Mouse (Mus musculus) ES-Bruce4 (cell line): ENCODE results near the gene Klhdc9. TPM values are rescaled to one million over a fixed set of nuclear protein-coding genes. Genes with fewer than 3 reads are reported as not detected.
"Not testable (repeated sequence)": the region's sequence is repeated elsewhere in the genome, so short reads cannot be mapped to it uniquely, and the experiment has no call there.

Experiments used
- H3K27ac ChIP-seq: 2 replicates; pipeline ENCODE4 v1.5.1; 2012; ENCODE audit warnings: low read length, inconsistent platforms; ENCODE audit not compliant: insufficient read depth
- H3K27me3 ChIP-seq: 2 replicates; pipeline ENCODE4 v1.6.1; 2012; ENCODE audit warnings: mild to moderate bottlenecking, low read length, inconsistent platforms; ENCODE audit not compliant: control insufficient read depth, poor library complexity, insufficient read depth, severe bottlenecking
- H3K36me3 ChIP-seq: 2 replicates; pipeline ENCODE4 v1.6.1; 2012; ENCODE audit warnings: inconsistent platforms, mild to moderate bottlenecking, low read length, moderate library complexity; ENCODE audit not compliant: control insufficient read depth, poor library complexity, insufficient read depth, severe bottlenecking
- H3K4me1 ChIP-seq: one replicate; pipeline ENCODE4 v1.8.1; 2011; ENCODE audit warnings: low read length; ENCODE audit not compliant: control insufficient read depth, insufficient read depth
- H3K4me3 ChIP-seq: 2 replicates; pipeline ENCODE4 v1.5.1; 2011; ENCODE audit warnings: low read depth, mild to moderate bottlenecking, low read length
- H3K9ac ChIP-seq: 2 replicates; pipeline ENCODE4 v1.6.1; 2012; ENCODE audit warnings: low read depth, mild to moderate bottlenecking, inconsistent platforms; ENCODE audit not compliant: poor library complexity, severe bottlenecking
- H3K9me3 ChIP-seq: replicated peaks from 2 replicates; pipeline ENCODE4 v1.6.1; 2012; ENCODE audit warnings: mild to moderate bottlenecking, low read length, inconsistent platforms; ENCODE audit not compliant: control insufficient read depth, poor library complexity, insufficient read depth, severe bottlenecking
- CTCF ChIP-seq: IDR thresholded peaks from one replicate; pipeline ENCODE4 v1.8.1; 2011; ENCODE audit warnings: low read depth, low read length
- EP300 ChIP-seq: IDR thresholded peaks from 2 replicates; pipeline ENCODE4 v1.6.1; 2011; ENCODE audit warnings: low read depth, low read length; ENCODE audit not compliant: insufficient read depth
- POLR2A ChIP-seq: IDR thresholded peaks from one replicate; pipeline ENCODE4 v1.8.1; 2011; ENCODE audit warnings: low read length; ENCODE audit not compliant: insufficient read depth
- polyA plus RNA-seq: library from polyadenylated mRNA; stranded (reverse); fragments of >200 nt; gene quantifications from 2 replicates; pipeline ENCODE4 v1.2.4, GENCODE M21; 2011; ENCODE audit warnings: low read depth; ENCODE audit not compliant: missing spikeins, insufficient read depth, insufficient read length

The Klhdc9 gene
- polyA plus RNA-seq, 1 experiment: 0.52 TPM

GRCm38 (mm10) chr1:171342262-171343207, 18.1 kb downstream of the Klhdc9 start:
- H3K9ac ChIP-seq: no peak overlapping the region
- H3K9me3 ChIP-seq: no peaks in the 10 kb centered on the region
- H3K4me3 ChIP-seq: no peak overlapping the region
- no peak for TF ChIP-seq CTCF
- TF ChIP-seq EP300: no peak
- TF ChIP-seq POLR2A: no peak
- H3K36me3 ChIP-seq: peaks cover 31% of the 10 kb centered on the region
- H3K4me1 ChIP-seq: no peaks in the 10 kb centered on the region
- H3K27ac ChIP-seq: no peak overlapping the region
- no peaks in the 10 kb centered on the region for H3K27me3 ChIP-seq

- no peaks in the 10 kb centered on the region for H3K9me3 ChIP-seq
- H3K9ac ChIP-seq: peak overlapping the region; percentile 69
- H3K4me3 ChIP-seq: peak overlapping the region; percentile 76
- peaks cover 3% of the 10 kb centered on the region for H3K4me1 ChIP-seq
- H3K27me3 ChIP-seq: no peaks in the 10 kb centered on the region
- peak overlapping the region; percentile 92 for H3K27ac ChIP-seq
- H3K36me3 ChIP-seq: no peaks in the 10 kb centered on the region
- TF ChIP-seq POLR2A (no peak), EP300 (no peak)
Observed at GRCm38 (mm10) chr1:171330216-171330560, 30.4 kb downstream of the Klhdc9 start.

GRCm38 (mm10) chr1:171329433-171330215, 31.0 kb downstream of the Klhdc9 start:
- no peaks in the 10 kb centered on the region for H3K36me3 ChIP-seq

DNA sequence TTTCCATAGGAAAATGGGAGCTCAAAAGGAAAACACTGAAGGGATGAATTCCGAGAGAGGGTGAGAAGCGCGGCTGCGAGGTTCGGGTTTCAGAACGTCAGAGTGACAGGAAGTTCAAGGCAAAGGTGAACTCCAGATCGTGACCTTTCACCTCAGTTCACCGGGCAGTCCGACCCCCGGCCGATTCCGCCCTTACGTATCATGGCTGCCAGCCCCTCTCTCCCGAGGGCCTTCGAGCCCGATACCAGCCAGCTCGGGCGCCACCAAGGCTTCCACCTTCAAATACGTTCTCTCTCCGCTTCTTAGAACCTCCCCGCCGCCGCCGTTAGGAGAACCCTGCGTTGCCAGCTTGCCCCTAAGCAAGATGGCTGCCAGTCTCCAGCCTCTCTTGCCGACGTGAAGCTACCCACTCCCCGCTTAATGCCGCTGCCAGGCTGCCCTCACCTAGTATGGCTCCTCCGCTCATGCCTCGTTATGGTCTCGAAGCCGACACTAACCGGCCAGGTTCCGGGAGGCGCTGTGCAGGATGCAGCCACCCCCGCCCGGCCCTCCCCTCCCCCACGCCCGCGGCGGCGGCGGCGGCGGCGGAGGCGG, 31.7 kb downstream of the Klhdc9 start, which contains the start of gene Dedd:
Gene Dedd (plus strand): TSS at position 307 of the 594 bp plus-strand sequence.
- peaks cover 3% of the 10 kb centered on the region for H3K4me1 ChIP-seq
- peak within 1 kb of the TSS; percentile 92 for H3K27ac ChIP-seq
- TF ChIP-seq CTCF: no peak
- 0 out of 2 replicates have a peak, but pooled peaks have one; percentile 19 for TF ChIP-seq EP300
- peak within 1 kb of the TSS; percentile 76 for H3K4me3 ChIP-seq
- H3K9ac ChIP-seq: peak within 1 kb of the TSS; percentile 69
- H3K36me3 ChIP-seq: no peaks in the 10 kb centered on the region
- H3K27me3 ChIP-seq: no peaks in the 10 kb centered on the region
- H3K9me3 ChIP-seq: no peaks in the 10 kb centered on the region

More at GRCm38 (mm10) chr1:171329433-171330215, 31.0 kb downstream of the Klhdc9 start:
- Histone ChIP-seq H3K27me3 (no peaks in the 10 kb centered on the region), H3K9ac (peak overlapping the region; percentile 69), H3K4me3 (peak overlapping the region; percentile 76), H3K4me1 (peaks cover 3% of the 10 kb centered on the region), H3K9me3 (no peaks in the 10 kb centered on the region), H3K27ac (peak overlapping the region; percentile 92)
- TF ChIP-seq POLR2A (no peak), EP300 (0 out of 2 replicates have a peak, but pooled peaks have one; percentile 28), CTCF (no peak)

- peaks cover 3% of the 10 kb centered on the region for H3K4me1 ChIP-seq
- H3K4me3 ChIP-seq: peak overlapping the region; percentile 72
- TF ChIP-seq POLR2A: no peak
- H3K27me3 ChIP-seq: no peaks in the 10 kb centered on the region
- no peaks in the 10 kb centered on the region for H3K9me3 ChIP-seq
- peak overlapping the region; percentile 78 for H3K27ac ChIP-seq
- H3K9ac ChIP-seq: peak overlapping the region; percentile 69
- H3K36me3 ChIP-seq: no peaks in the 10 kb centered on the region
Observed at GRCm38 (mm10) chr1:171328244-171328643, 32.4 kb downstream of the Klhdc9 start.

- not testable (repeated sequence) for H3K36me3 ChIP-seq
Observed at GRCm38 (mm10) chr1:171326588-171326987, 34.0 kb downstream of the Klhdc9 start.

More at GRCm38 (mm10) chr1:171326588-171326987, 34.0 kb downstream of the Klhdc9 start:
- H3K27me3 ChIP-seq, H3K4me1 ChIP-seq, H3K4me3 ChIP-seq, H3K9me3 ChIP-seq, H3K27ac ChIP-seq: not testable (repeated sequence)
- 0 out of 2 replicates have a peak overlapping the region, but pooled peaks have one; percentile 69 for H3K9ac ChIP-seq
